Mouse (Mus musculus): ENCODE results near the gene Ubn2. TPM values are rescaled to one million over a fixed set of nuclear protein-coding genes. Genes with fewer than 3 reads are reported as not detected.

Ubn2 gene
- total RNA-seq, 2 experiments from 2014 or later, result 23.5 to 25.8 TPM

Small RNA genes within 50 kb of the gene (microRNA-seq; reads per million reads assigned to microRNA genes)
- 0.67 to 0.72 reads per million in 2 experiments for gene Mir7670 (ENCODE audit: borderline number of aligned reads in 2 of 2)

Other genes starting within 250 kb of the Ubn2 start
- 1 to 10 TPM in 1 of 2 experiments, under 1 TPM in 1; 0.92 to 1.6 TPM for gene D630045J12Rik, start 179.9 kb upstream of the Ubn2 start, total RNA-seq (2021)
- 1 to 10 TPM; 1.1 to 1.9 TPM for gene Zc3hav1l, start 134.7 kb upstream of the Ubn2 start, total RNA-seq (2021)
- gene Zc3hav1, start 79.3 kb upstream of the Ubn2 start, total RNA-seq (2021), result 10 to 100 TPM; 15.3 to 16.2 TPM
- 1 to 10 TPM; 1.9 to 2.0 TPM for gene Ttc26, start 52.5 kb upstream of the Ubn2 start, total RNA-seq (2021)
- 100 to 1,000 TPM; 253 to 256 TPM for gene Fmc1, start 99.6 kb downstream of the Ubn2 start, total RNA-seq (2021)
- gene Luc7l2, start 117.4 kb downstream of the Ubn2 start, total RNA-seq (2021), result 100 to 1,000 TPM in 1 of 2 experiments, 10 to 100 TPM in 1; 93.7 to 102 TPM
- gene Klrg2, start 203.3 kb downstream of the Ubn2 start, total RNA-seq (2021), result under 1 TPM; 0.33 to 0.51 TPM
- 1 to 10 TPM; 1.5 to 1.7 TPM for gene Clec2l, start 229.1 kb downstream of the Ubn2 start, total RNA-seq (2021)

All from heart, postnatal 36 days (tissue).